Mouse (Mus musculus): ENCODE results near the gene Olfr1219.

The Olfr1219 gene

DNA sequence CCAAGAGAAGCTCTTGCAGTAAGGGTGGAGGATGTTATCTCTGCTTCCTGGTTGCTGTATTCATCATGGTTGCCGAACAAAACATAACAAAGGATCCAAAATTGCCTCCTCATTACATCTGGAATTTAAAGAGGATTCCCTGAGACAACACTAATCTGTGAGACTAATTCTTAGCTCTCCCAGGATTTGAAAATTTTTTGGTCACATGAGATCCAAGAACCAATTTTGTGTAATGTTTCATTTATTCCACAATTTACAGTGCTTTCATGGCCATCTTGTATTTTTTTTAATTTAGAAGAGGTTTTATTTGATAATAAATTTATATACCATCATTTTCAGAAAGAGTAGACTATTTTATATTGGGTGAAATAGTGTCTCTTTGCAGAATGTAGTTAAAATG is at the start of gene Olfr1219:
Gene Olfr1219 (minus strand): TSS at position 101 of the 400 bp plus-strand sequence.
- DNase-seq (ENCODE audit: low spot score): no peak

DNA sequence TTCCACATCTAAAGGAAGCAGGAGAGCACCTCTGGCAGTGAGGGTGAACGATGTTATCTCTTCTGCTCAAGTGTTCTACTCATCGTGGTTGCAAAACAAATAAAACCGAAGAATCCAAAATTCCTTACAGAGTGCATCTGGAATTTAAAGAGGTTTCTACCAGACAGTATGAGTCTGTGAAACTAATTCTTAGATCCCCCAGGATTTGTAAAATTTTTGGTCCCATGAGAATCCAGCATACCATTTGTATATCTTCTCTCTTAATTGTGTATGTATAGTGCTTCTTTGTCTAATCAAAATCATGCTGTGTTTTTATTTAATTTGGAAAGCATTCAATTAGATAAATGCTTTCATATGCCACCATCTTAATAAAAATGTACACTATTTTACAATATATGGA is 49.6 kb upstream of the Olfr1219 start, which contains the start of gene Olfr1222:
Gene Olfr1222 (minus strand): TSS at position 101 of the 400 bp plus-strand sequence.
- no peak for DNase-seq (ENCODE audit: low spot score)

DNA sequence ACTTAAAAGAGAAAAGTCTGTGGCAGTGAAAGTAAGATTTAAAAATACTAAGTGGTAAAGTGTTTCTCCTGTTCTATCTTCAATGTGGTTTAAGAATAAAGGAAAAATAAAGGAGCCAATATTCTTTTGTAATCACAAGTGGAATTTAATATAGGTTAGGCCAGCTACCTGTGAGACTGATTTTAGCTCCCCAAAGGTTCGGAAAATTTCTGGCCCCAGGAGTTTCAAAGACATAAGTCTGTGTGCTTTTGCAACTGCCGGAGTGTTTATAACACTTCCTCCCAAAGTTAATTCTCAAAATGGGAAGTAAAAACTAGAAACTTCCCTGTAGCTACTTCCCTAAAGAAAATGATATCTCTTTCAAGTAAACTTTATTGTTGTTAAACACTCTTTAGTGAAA is 33.9 kb upstream of the Olfr1219 start, which contains the start of gene Olfr1221:
Gene Olfr1221 (minus strand): TSS at position 101 of the 400 bp plus-strand sequence.
- no peak for DNase-seq (ENCODE audit: low spot score)

DNA sequence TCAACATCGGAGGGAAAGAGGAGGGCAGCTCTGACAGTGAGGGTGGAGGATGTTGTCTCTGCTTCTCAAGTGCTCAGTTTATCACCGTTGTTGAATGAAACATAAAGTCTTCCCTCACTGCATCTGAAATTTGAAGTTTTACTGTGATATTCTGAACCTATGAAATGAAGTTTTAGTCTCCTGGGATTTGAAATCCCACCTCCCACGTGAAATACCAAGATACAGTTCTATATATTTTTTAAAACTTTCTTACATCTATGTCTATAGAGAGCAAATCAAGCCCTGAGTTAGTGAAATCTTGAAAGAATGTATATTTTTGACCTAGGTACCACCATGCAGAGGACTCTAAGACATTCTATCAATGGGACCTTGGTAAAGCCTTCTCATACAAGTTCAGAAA is 23.4 kb upstream of the Olfr1219 start, which contains the start of gene Olfr1220:
Gene Olfr1220 (minus strand): TSS at position 101 of the 400 bp plus-strand sequence.
- no peak for DNase-seq (ENCODE audit: low spot score)

DNA sequence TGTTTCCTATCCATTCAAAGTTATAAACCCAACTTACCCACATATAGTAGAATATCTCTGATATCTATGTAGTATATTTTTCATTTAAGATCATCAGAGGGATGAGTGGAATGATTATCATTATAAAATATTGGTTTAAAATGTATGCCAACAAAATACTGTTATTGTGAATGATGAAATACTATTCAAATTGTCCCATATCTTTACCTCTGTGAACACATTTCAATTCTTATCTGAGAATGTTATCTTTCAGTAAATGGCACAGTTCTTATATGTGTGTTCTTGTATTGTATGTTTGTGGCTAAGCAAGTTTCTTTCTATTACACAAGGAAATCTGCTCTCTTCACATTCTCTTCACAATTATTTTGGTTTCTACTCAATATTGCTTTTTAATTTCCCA is 22.3 kb upstream of the Olfr1219 start:
- DNase-seq (ENCODE audit: low spot score): no peak

DNA sequence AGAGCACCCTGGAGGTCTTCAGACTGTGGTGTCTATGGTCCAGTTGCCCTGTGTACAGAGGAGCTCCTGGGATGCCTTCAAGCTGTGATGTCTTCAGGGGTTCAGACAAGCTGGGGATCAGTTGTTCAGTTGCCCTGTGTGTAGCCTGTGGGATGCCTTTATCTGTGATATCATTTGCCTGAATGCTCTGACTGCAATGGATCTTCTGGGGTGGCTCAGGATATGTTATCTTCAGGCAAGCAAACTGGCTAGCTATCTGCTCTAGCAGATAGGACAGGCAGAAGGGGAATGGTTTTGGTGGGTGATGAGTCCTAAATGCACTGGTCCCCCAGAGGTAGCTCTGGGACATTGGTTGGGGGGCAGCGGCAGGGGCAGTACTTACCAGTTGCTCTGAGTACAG is 10.5 kb upstream of the Olfr1219 start:
- no peak for DNase-seq (ENCODE audit: low spot score)

DNA sequence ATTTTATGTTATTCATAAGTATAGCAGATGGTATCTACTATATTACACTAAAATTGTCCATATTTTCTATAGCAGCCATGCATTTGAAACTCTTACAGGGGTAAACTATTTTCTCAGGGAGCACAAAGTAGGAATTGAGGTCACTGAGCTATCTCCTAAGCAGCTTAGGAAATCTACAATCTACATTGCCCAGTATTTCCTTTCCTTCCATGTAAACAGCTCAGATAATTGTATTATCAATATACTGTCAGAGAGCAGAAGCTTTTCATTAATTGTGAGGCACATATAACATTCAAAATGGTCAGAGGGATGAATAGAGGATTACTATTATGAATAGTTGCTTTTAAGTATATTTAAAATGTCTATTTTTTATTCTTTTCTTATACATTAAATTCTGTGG is 1.8 kb downstream of the Olfr1219 start:
- DNase-seq (ENCODE audit: low spot score): no peak

DNA sequence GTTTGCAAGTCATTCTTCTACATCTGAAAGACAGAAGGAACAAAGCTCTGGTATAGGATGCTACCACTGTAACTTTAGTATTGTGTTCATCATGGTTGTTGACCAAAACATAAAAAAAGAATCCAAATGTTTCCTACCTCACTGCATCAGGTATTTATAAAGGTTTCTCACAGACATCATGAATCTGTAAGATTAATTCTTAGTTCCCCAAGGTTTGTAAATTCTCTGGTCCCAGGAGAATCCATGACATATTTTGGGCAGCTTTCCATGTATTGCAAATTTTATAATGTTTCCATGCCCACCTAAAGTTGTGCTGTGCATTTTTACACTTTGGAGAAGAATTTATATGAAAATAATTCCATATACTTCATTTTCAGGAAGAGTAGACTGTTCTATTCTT is 22.2 kb downstream of the Olfr1219 start, which contains the start of gene Olfr1218:
Gene Olfr1218 (minus strand): TSS at position 101 of the 400 bp plus-strand sequence.
- no peak for DNase-seq (ENCODE audit: low spot score)

DNA sequence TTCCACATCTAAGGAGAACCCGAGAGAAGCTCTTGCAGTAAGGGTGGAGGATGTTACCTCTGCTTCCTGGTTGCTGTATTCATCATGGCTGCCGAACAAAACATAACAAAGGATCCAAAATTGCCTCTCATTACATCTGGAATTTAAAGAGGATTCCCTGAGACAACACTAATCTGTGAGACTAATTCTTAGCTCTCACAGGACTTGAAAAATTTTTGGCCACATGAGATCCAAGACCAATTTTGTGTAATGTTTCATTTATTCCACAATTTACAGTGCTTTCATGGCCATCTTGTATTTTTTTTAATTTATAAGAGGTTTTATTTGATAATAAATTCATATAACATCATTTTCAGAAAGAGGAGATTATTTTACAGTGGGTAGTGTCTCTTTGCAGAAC is 51.3 kb downstream of the Olfr1219 start, which contains the start of gene Olfr1217:
Gene Olfr1217 (minus strand): TSS at position 101 of the 400 bp plus-strand sequence.
- DNase-seq (ENCODE audit: low spot score): no peak

All from layer of hippocampus, adult 11-12 months (tissue).